Mouse (Mus musculus) hindbrain, embryonic 14.5 days (tissue): ENCODE measurements at regions not wholly inside any gene's neighbourhood (a gene's known extent, or its start where the extent isn't known, plus 50 kb on each side); places are given as distances from the start of the nearest gene placed in this dataset.
"Not testable (repeated sequence)": the region's sequence is repeated elsewhere in the genome, so short reads cannot be mapped to it uniquely, and the experiment has no call there.

Experiments
- ATAC-seq: fragments of 200-750 bp; cut with Nextera tagmentation; 2 replicates; pipeline ENCODE4 v1.8.0; 2017; ENCODE audit warnings: moderate number of reproducible peaks, mild to moderate bottlenecking, moderate TSS enrichment, moderate library complexity; ENCODE audit not compliant: low FRiP score
- DNase-seq: peaks from one replicate; pipeline ENCODE4 v3.0.0-alpha.2; 2015; ENCODE audit warnings: low spot score
- H3K27ac ChIP-seq: fragments of 300-500 bp; sonication (generic); 2 replicates; pipeline ENCODE4 v1.5.1; 2014; ENCODE audit warnings: mild to moderate bottlenecking, moderate library complexity
- H3K27me3 ChIP-seq: fragments of 300-500 bp; sonication (generic); 2 replicates; pipeline ENCODE4 v1.6.1; 2014; ENCODE audit warnings: mild to moderate bottlenecking, low read length, mixed read lengths; ENCODE audit not compliant: control insufficient read depth, insufficient read depth
- H3K36me3 ChIP-seq: fragments of 300-500 bp; sonication (generic); replicated peaks from 2 replicates; pipeline ENCODE4 v1.6.1; 2014; ENCODE audit not compliant: control insufficient read depth, insufficient read depth
- H3K4me1 ChIP-seq: fragments of 300-500 bp; sonication (generic); replicated peaks from 2 replicates; pipeline ENCODE4 v1.6.1; 2014; ENCODE audit warnings: antibody characterized with exemption, low read length, mixed read lengths; ENCODE audit not compliant: control insufficient read depth, insufficient read depth
- H3K4me2 ChIP-seq: fragments of 300-500 bp; sonication (generic); replicated peaks from 2 replicates; pipeline ENCODE4 v1.6.1; 2014; ENCODE audit warnings: mild to moderate bottlenecking, moderate library complexity
- H3K4me3 ChIP-seq: fragments of 300-500 bp; sonication (generic); replicated peaks from 2 replicates; pipeline ENCODE4 v1.5.1; 2014; ENCODE audit warnings: mild to moderate bottlenecking, low read length
- H3K9ac ChIP-seq: fragments of 300-500 bp; sonication (generic); 2 replicates; pipeline ENCODE4 v1.6.1; 2014
- H3K9me3 ChIP-seq: fragments of 300-500 bp; sonication (generic); 2 replicates; pipeline ENCODE4 v1.6.1; 2016; ENCODE audit warnings: low read length; ENCODE audit not compliant: control insufficient read depth
- WGBS: fragments of 180-500 bp; shearing (Covaris S2); extraction: QIAGEN DNeasy Blood & Tissue Kit; methylation state at CpG from one replicate; pipeline ENCODE4 v1.1.7; 2014; 5-methylcytosine and 5-hydroxymethylcytosine counted together

DNA sequence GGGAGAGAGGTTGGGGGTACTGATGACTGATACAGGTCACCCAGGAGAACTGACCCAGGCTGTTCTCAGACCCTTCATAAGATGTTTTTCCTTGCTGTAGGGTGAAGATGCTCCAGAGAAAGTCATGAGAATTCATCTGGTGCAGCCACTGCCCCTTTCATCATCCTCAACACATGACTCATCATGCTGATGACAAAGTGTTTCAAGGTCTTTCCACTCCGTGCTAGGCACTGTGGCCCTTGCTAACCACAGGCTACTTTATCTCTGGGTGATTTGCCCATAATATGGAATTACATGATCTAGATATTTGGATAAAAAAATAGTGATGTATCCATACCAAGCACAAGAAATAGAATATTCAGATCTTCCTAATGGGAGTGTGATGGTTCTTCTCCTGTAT is 140.1 kb downstream of the H60c start:
- ATAC-seq, result no peak
- H3K9me3 ChIP-seq, result peaks cover 76% of the 10 kb centered on the region
- WGBS, result 76% methylated on average over 1 of the region's 1 CpGs
- no peak overlapping the region for H3K9ac ChIP-seq
- no peak overlapping the region for H3K27ac ChIP-seq
- no peaks in the 10 kb centered on the region for H3K36me3 ChIP-seq
- H3K4me3 ChIP-seq, result no peak overlapping the region
- H3K4me1 ChIP-seq, result no peaks in the 10 kb centered on the region
- DNase-seq, result no peak
- no peak overlapping the region for H3K4me2 ChIP-seq
- H3K27me3 ChIP-seq, result no peaks in the 10 kb centered on the region

DNA sequence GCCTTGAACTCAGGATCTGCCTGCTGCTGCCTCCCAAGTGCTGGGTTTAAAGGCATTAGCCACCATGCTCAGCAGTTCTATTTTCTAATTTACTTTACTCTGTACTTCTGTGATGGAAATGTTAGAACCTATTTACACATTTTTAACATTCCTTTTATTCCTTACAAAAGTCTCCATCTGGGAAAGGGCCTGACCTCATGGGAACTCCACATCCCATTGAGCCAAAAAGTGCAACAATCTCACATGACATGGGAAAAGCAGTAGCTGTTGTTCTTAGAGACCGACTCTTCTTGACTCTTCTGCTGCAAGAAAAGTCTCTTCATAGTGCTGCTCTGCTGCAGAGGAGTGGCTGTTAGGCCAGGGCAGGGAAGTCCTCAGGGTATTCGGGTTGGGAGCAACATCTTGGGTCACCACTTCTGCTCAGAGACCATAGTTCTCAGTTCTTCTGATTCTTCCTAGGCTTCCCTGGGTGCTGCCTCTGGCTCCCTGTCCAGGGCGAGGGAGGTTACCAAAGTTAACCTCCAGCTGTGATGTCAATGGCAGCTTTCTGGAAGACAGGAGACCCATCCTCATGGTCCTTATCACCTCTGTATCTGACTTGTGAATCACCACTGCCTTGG is 150.0 kb downstream of the H60c start:
- no peak for ATAC-seq
- H3K36me3 ChIP-seq, result no peaks in the 10 kb centered on the region
- H3K4me3 ChIP-seq, result no peak overlapping the region
- H3K27ac ChIP-seq, result no peak overlapping the region
- peaks cover 76% of the 10 kb centered on the region for H3K9me3 ChIP-seq
- H3K4me2 ChIP-seq, result no peak overlapping the region
- WGBS, result 88% methylated on average over 3 of the region's 3 CpGs
- no peak overlapping the region for H3K9ac ChIP-seq
- no peaks in the 10 kb centered on the region for H3K27me3 ChIP-seq
- H3K4me1 ChIP-seq, result no peaks in the 10 kb centered on the region
- DNase-seq, result no peak

DNA sequence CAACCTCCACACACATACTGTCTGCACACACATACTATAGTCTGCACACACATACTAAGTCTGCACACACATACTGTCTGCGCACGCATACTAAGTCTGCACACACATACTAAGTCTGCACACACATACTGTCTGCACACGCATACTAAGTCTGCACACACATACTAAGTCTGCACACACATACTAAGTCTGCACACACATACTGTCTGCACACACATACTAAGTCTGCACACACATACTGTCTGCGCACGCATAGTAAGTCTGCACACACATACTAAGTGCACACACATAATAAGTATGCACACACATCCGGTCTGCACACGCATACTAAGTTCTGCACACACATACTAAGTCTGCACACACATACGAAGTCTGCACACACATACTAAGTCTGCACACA is 153.2 kb downstream of the H60c start:
- whole genome bisulfite sequencing, result 74% methylated on average over 4 of the region's 8 CpGs
- peaks cover 48% of the 10 kb centered on the region for H3K9me3 ChIP-seq
- not testable (repeated sequence) for H3K27me3 ChIP-seq, H3K4me3 ChIP-seq, H3K4me2 ChIP-seq, H3K9ac ChIP-seq, H3K27ac ChIP-seq, DNase-seq, H3K36me3 ChIP-seq, ATAC-seq, H3K4me1 ChIP-seq

DNA sequence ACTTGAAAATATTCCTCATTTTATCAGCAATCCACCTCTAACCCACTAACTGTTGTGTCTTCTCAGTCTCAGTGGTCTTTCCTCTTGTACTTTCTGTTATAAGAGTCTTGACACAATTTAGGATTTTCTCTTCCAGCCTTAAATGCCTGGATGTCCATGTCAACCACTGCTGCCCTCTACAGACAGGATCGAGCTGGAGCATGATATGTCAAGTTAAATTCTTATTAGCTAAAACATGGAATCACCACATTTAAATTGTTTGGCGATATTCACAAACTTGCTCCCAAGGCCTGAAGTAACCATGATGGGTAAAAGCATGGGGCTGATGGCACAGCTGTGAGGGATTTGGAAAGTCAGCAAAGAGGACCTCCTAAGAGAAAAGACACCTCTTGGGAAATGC is 159.6 kb downstream of the H60c start:
- peaks cover 41% of the 10 kb centered on the region for H3K9me3 ChIP-seq
- not testable (repeated sequence) for H3K27me3 ChIP-seq, H3K4me3 ChIP-seq, H3K4me2 ChIP-seq, DNase-seq, H3K4me1 ChIP-seq, H3K27ac ChIP-seq, ATAC-seq, H3K36me3 ChIP-seq, H3K9ac ChIP-seq
- WGBS, result 82% methylated on average over 2 of the region's 2 CpGs
